Mouse (Mus musculus): ENCODE data around the gene Ksr2. TPM values are rescaled to one million over a fixed set of nuclear protein-coding genes. Genes with fewer than 3 reads are reported as not detected.

Gene Ksr2
- polyA plus RNA-seq, 1 experiment from 2014 or later: 0.16 TPM

GRCm38 (mm10) chr5:117629570-117629969 lies 215.8 kb downstream of the Ksr2 start:
- H3K9me3 ChIP-seq (ENCODE audit: control insufficient read depth, low read length): no peaks in the 10 kb centered on the region
- H3K27ac ChIP-seq (replicated peaks): no peak overlapping the region
- no peaks in the 10 kb centered on the region for H3K4me1 ChIP-seq (replicated peaks; ENCODE audit: control insufficient read depth, insufficient read depth)
- H3K36me3 ChIP-seq (ENCODE audit: control insufficient read depth, insufficient read depth, low read length): no peaks in the 10 kb centered on the region
- H3K4me2 ChIP-seq (replicated peaks; ENCODE audit: low read depth): no peak overlapping the region
- ATAC-seq (ENCODE audit: low FRiP score, low TSS enrichment) (no peak), DNase-seq (ENCODE audit: low spot score) (no peak)
- TF ChIP-seq CTCF (IDR thresholded peaks at IDR 0.05; ENCODE audit: low read depth) (no peak), EP300 (optimal IDR thresholded peaks at IDR 0.05) (no peak)
- H3K9ac ChIP-seq (ENCODE audit: low read length): no peak overlapping the region
- WGBS: 85% methylated on average over 14 of the region's 14 CpGs
- H3K4me3 ChIP-seq (ENCODE audit: low read depth, low read length): no peak overlapping the region
- H3K27me3 ChIP-seq (ENCODE audit: control insufficient read depth, insufficient read depth, low read length): no peaks in the 10 kb centered on the region

DNA sequence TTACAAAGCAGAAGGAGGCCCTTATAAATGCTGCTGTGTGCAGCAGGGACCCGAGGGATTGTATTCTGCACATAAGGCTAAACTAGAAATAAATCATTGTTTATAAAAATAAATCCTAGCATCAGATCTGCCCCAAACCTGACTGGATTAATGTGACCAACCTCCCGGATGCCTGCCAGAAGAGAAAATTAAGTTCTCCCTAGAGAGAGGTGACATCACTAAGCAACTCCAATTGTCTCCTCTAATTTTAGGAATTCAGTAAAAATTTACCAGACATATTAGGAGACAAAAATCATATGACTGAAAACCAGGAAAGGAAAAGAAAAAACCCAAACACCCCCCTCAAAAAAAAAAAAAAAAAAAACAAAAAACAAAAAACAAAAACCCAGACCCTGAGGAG lies 221.4 kb downstream of the Ksr2 start:
- no peak overlapping the region for H3K9ac ChIP-seq (ENCODE audit: low read length)
- 39% methylated on average over 2 of the region's 2 CpGs for WGBS
- H3K9me3 ChIP-seq (ENCODE audit: control insufficient read depth, low read length): no peaks in the 10 kb centered on the region
- H3K4me2 ChIP-seq (replicated peaks; ENCODE audit: low read depth): no peak overlapping the region
- DNase-seq (ENCODE audit: low spot score) (no peak), ATAC-seq (ENCODE audit: low FRiP score, low TSS enrichment) (no peak)
- TF ChIP-seq EP300 (optimal IDR thresholded peaks at IDR 0.05): no peak
- no peak for TF ChIP-seq CTCF (IDR thresholded peaks at IDR 0.05; ENCODE audit: low read depth)
- no peak overlapping the region for H3K4me3 ChIP-seq (ENCODE audit: low read depth, low read length)
- no peak overlapping the region for H3K27ac ChIP-seq (replicated peaks)
- no peaks in the 10 kb centered on the region for H3K4me1 ChIP-seq (replicated peaks; ENCODE audit: control insufficient read depth, insufficient read depth)
- H3K27me3 ChIP-seq (ENCODE audit: control insufficient read depth, insufficient read depth, low read length): no peaks in the 10 kb centered on the region
- no peaks in the 10 kb centered on the region for H3K36me3 ChIP-seq (ENCODE audit: control insufficient read depth, insufficient read depth, low read length)

DNA sequence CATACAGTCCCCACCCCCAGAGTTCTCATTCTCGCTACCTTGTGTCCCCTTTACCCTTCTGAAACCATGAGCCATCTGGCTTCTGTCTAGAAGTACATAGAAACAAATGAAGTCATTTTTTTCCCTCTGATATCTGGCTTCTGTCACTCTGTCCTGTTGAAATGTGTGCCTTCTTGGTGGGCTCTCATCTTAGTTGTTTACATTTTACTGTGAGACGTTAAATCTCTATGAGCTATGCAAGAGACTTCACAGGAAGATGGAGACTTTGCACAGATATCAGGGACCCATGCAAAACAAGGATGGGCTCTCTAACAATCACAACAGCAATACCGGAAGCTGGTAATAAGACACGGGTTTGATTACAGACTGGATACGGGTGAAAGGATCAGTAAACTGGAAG lies 222.0 kb downstream of the Ksr2 start:
- no peaks in the 10 kb centered on the region for H3K27me3 ChIP-seq (ENCODE audit: control insufficient read depth, insufficient read depth, low read length)
- ATAC-seq (ENCODE audit: low FRiP score, low TSS enrichment): no peak
- H3K36me3 ChIP-seq (ENCODE audit: control insufficient read depth, insufficient read depth, low read length): no peaks in the 10 kb centered on the region
- H3K4me1 ChIP-seq (replicated peaks; ENCODE audit: control insufficient read depth, insufficient read depth): no peaks in the 10 kb centered on the region
- WGBS: 42% methylated on average over 5 of the region's 5 CpGs
- H3K4me2 ChIP-seq (replicated peaks; ENCODE audit: low read depth): no peak overlapping the region
- H3K9me3 ChIP-seq (ENCODE audit: control insufficient read depth, low read length): no peaks in the 10 kb centered on the region
- H3K4me3 ChIP-seq (ENCODE audit: low read depth, low read length): no peak overlapping the region
- no peak overlapping the region for H3K9ac ChIP-seq (ENCODE audit: low read length)
- H3K27ac ChIP-seq (replicated peaks): no peak overlapping the region
- TF ChIP-seq EP300 (optimal IDR thresholded peaks at IDR 0.05) (no peak), CTCF (IDR thresholded peaks at IDR 0.05; ENCODE audit: low read depth) (no peak)
- no peak for DNase-seq (ENCODE audit: low spot score)

- Histone ChIP-seq H3K9me3 (ENCODE audit: control insufficient read depth, low read length) (no peaks in the 10 kb centered on the region), H3K4me2 (replicated peaks; ENCODE audit: low read depth) (no peak overlapping the region), H3K9ac (ENCODE audit: low read length) (no peak overlapping the region), H3K4me3 (ENCODE audit: low read depth, low read length) (no peak overlapping the region), H3K27me3 (ENCODE audit: control insufficient read depth, insufficient read depth, low read length) (no peaks in the 10 kb centered on the region), H3K36me3 (ENCODE audit: control insufficient read depth, insufficient read depth, low read length) (no peaks in the 10 kb centered on the region), H3K27ac (replicated peaks) (no peak overlapping the region), H3K4me1 (replicated peaks; ENCODE audit: control insufficient read depth, insufficient read depth) (no peaks in the 10 kb centered on the region)
- WGBS: 83% methylated on average over 6 of the region's 6 CpGs
- TF ChIP-seq CTCF (IDR thresholded peaks at IDR 0.05; ENCODE audit: low read depth) (no peak), EP300 (optimal IDR thresholded peaks at IDR 0.05) (no peak)
- no peak for DNase-seq (ENCODE audit: low spot score)
- ATAC-seq (ENCODE audit: low FRiP score, low TSS enrichment): no peak
Measured at GRCm38 (mm10) chr5:117641585-117641984, 227.8 kb downstream of the Ksr2 start.

DNA sequence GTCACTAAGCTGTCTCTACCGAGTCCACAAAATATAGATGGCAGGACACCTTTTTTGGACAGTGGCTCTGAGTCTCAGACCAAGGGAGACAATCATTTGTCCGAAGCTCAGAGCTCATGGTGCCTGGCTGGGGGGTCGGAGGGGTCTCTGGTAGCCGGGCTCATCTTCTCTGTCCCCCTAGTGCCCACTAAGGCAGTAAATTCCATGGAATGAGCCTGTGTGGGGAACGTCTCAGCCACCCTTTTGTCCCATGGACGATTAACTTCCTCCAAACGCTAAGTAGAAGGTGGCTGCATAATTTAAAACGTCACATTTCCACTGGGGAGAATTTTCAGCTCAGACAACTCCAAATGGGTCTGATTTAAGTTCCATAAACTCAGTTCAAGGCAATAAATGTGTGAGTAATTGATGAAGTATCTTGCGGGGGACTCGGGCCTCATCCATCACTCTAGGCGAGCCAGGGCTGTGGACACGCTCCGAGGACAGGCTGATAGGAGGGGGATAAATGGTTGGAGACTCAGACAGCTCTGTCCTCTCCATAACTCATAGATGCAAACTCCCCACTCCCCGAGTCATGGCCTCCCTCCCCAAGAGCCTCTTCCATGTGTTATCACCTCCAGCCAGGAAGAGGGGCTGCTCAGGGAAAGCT lies 237.6 kb downstream of the Ksr2 start:
- DNase-seq (ENCODE audit: low spot score) (no peak), ATAC-seq (ENCODE audit: low FRiP score, low TSS enrichment) (no peak)
- no peak overlapping the region for H3K4me3 ChIP-seq (ENCODE audit: low read depth, low read length)
- TF ChIP-seq EP300 (optimal IDR thresholded peaks at IDR 0.05) (no peak), CTCF (IDR thresholded peaks at IDR 0.05; ENCODE audit: low read depth) (no peak)
- no peaks in the 10 kb centered on the region for H3K9me3 ChIP-seq (ENCODE audit: control insufficient read depth, low read length)
- H3K4me1 ChIP-seq (replicated peaks; ENCODE audit: control insufficient read depth, insufficient read depth): no peaks in the 10 kb centered on the region
- no peak overlapping the region for H3K9ac ChIP-seq (ENCODE audit: low read length)
- H3K27me3 ChIP-seq (ENCODE audit: control insufficient read depth, insufficient read depth, low read length): no peaks in the 10 kb centered on the region
- 45% methylated on average over 14 of the region's 14 CpGs for WGBS
- H3K27ac ChIP-seq (replicated peaks): no peak overlapping the region
- H3K4me2 ChIP-seq (replicated peaks; ENCODE audit: low read depth): no peak overlapping the region
- no peaks in the 10 kb centered on the region for H3K36me3 ChIP-seq (ENCODE audit: control insufficient read depth, insufficient read depth, low read length)

- no peak for ATAC-seq (ENCODE audit: low FRiP score, low TSS enrichment)
- Histone ChIP-seq H3K27me3 (ENCODE audit: control insufficient read depth, insufficient read depth, low read length) (no peaks in the 10 kb centered on the region), H3K9me3 (ENCODE audit: control insufficient read depth, low read length) (no peaks in the 10 kb centered on the region), H3K4me1 (replicated peaks; ENCODE audit: control insufficient read depth, insufficient read depth) (no peaks in the 10 kb centered on the region), H3K9ac (ENCODE audit: low read length) (no peak overlapping the region), H3K4me3 (ENCODE audit: low read depth, low read length) (no peak overlapping the region), H3K4me2 (replicated peaks; ENCODE audit: low read depth) (no peak overlapping the region), H3K36me3 (ENCODE audit: control insufficient read depth, insufficient read depth, low read length) (no peaks in the 10 kb centered on the region), H3K27ac (replicated peaks) (no peak overlapping the region)
- DNase-seq (ENCODE audit: low spot score): no peak
- 46% methylated on average over 6 of the region's 6 CpGs for WGBS
- TF ChIP-seq CTCF (IDR thresholded peaks at IDR 0.05; ENCODE audit: low read depth) (peak; percentile 29; the same call in 1 of the 2 replicates), EP300 (optimal IDR thresholded peaks at IDR 0.05) (no peak)
Measured at GRCm38 (mm10) chr5:117658641-117659040, 244.8 kb downstream of the Ksr2 start.
